Mouse (Mus musculus) liver, embryonic 14.5 days (tissue): Measurements from ENCODE around the gene Atp6v1a.

ENCODE experiments used
- CTCF ChIP-seq: IDR thresholded peaks from 2 replicates; pipeline ENCODE4 v1.5.1; 2016; ENCODE audit warnings: antibody characterized with exemption, low read depth, control low read depth
- EP300 ChIP-seq: IDR thresholded peaks from 2 replicates; pipeline ENCODE4 v1.6.1; 2016; ENCODE audit warnings: antibody characterized with exemption, low read depth

DNA sequence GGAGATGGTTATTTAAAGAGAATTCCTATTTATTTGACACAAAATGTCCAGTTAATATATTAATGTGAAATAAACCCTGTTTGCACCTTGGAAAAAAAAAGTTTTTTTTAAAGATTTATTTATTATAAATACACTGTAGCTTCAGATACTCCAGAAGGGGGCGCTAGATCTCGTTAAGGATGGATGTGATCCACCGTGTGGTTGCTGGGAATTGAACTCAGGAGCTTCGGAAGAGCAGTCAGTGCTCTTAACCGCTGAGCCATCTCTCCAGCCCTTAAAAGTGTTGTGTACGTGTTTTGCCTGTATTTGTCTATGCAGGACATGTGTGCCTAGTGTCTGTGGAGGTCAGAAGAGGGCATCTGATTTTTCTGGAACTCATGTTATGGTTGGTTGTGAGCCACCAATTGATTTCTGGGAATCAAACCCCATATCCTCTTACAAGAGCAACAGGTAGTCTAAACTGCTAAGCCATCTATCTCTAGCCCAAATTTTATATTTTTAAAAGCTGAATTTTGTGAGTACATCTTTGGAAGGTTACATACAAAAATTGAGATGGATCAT, 15.1 kb upstream of the Atp6v1a start:
- TF ChIP-seq CTCF (peak; percentile 53), EP300 (no peak)
